Mouse (Mus musculus): ENCODE results near the gene Gck. TPM values are rescaled to one million over a fixed set of nuclear protein-coding genes. Genes with fewer than 3 reads are reported as not detected.

Gck gene
- total RNA-seq, 2 experiments from 2014 or later = 2.4 to 3.3 TPM

DNA sequence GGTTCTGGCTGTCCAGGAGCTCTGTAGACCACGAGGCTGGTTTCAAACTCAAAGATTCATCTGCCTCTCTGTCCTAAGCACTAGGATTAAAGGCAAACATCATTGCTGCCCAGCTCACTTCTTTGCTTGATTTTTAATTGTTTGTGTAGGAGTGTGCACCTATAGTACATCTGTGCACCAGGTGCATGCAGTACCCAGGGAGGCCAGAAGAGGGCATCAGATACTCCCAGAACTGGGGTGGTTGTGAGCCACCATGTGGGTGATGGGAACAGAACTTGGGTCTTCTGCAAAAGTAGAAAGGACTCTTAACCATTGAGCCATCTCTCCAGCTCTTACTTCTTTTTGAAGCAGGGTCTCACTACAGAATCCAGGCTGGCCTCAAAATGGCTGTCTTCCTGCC, 91.2 kb downstream of the Gck start:
- Histone ChIP-seq H3K27ac (no peak overlapping the region), H3K4me3 (no peak overlapping the region)
- no peak for DNase-seq (ENCODE audit: low spot score in 2 of 2)
- TF ChIP-seq CTCF (conservative IDR thresholded peaks at IDR 0.05) = peak; percentile 51

DNA sequence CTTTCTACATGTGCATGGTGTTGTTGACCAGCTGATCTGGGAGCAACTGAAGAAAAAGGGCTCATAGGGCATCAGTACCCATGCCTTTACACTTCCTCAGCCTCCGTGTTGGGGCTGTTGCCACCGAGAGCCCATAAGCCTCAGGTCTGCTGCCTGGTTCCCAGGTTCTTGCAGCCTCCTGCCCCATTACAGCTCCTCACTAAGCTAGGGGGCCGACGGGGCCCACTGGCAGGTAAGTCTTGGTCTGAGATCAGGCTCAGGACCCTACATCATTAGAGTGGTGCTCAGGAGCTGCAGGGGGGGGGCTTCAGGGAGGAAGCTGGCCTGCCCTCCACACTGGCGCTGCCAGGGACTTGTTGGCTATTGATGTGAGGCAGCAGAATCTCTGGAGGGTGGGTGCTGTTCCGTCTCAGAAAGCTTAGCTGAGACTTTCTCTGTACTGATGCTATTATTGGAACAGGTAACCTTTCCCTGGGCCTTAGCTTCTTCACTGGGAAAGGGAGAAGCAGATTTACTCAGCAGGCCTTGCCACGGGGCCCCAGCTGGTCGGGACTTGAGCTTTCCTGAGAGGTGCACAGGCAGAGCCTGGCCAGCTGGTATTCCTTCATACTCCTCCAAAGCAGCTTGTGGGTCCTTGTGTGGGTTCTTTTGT, 93.3 kb downstream of the Gck start:
- Histone ChIP-seq H3K4me3 (no peak overlapping the region), H3K27ac (peak overlapping the region; percentile 74)
- no peak for TF ChIP-seq CTCF (conservative IDR thresholded peaks at IDR 0.05)
- no peak for DNase-seq (ENCODE audit: low spot score in 2 of 2)

DNA sequence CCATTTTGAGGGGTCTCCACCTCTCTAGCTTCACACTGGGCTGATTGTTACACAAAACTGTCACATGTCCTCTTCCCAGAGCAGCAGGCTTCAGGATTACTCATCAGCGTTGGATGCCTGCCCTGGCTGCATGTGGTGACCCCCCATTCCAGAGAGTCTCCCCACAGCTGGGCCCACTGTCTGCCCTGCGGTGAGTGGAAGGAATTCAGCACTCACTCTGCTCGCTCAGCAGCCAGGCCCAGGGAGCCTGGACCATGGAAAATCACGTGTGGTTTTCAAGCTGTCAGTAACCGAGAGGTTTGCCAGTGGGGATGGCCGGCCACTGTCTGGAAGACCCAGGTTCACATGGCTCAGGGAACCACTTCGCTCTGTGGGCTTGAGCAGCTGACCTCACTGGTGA, 94.0 kb downstream of the Gck start:
- no peak; the same call in 1 of the 2 replicates for TF ChIP-seq CTCF (conservative IDR thresholded peaks at IDR 0.05)
- Histone ChIP-seq H3K4me3 (no peak overlapping the region), H3K27ac (peak overlapping the region; percentile 74)
- DNase-seq (ENCODE audit: low spot score in 2 of 2) = peak; percentile 52 to 58

DNA sequence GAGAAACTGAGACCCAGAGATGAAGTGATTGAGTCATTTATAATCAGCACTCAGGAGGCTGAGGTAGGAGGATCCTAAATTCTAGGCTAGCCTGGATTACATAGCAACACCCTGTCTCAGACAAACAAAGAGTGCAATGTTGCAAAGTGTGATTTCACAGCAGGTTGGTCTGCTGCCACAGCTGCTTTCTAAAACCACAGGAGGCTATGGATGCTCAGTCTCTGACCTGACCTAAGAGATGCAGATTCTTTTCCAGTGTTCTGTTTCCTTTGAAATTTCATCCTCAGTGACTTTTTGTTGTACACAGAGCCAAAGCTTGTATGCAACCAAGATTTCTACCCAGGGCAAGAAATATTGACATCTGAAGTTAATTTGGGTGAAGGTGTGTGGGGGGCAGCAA, 94.4 kb downstream of the Gck start:
- no peak for DNase-seq (ENCODE audit: low spot score in 2 of 2)
- no peak overlapping the region for H3K4me3 ChIP-seq
- H3K27ac ChIP-seq = peak overlapping the region; percentile 74; the same call in 1 of the 2 replicates
- no peak for TF ChIP-seq CTCF (conservative IDR thresholded peaks at IDR 0.05)

DNA sequence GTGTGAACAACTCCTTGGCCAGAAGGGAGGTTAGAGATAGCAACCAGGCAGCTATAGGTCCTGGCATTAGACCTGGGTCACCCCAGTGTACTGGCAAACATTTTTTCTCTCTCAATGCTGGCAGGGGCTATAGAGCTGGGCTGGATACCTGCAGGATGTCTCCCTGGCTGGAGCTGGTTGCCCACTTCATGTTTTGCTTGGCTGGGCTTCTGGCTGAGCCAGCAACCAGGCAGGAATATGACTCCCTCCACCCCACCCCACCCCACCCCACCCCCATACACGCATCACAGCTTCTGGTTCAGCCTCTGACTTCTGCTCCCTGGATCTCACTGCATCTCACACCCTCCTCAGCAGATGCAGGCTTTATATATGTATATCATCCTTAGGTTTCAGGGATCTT, 97.6 kb downstream of the Gck start:
- H3K4me3 ChIP-seq = no peak overlapping the region
- H3K27ac ChIP-seq = no peak overlapping the region
- TF ChIP-seq CTCF (conservative IDR thresholded peaks at IDR 0.05) = no peak
- DNase-seq (ENCODE audit: low spot score in 2 of 2) = no peak

DNA sequence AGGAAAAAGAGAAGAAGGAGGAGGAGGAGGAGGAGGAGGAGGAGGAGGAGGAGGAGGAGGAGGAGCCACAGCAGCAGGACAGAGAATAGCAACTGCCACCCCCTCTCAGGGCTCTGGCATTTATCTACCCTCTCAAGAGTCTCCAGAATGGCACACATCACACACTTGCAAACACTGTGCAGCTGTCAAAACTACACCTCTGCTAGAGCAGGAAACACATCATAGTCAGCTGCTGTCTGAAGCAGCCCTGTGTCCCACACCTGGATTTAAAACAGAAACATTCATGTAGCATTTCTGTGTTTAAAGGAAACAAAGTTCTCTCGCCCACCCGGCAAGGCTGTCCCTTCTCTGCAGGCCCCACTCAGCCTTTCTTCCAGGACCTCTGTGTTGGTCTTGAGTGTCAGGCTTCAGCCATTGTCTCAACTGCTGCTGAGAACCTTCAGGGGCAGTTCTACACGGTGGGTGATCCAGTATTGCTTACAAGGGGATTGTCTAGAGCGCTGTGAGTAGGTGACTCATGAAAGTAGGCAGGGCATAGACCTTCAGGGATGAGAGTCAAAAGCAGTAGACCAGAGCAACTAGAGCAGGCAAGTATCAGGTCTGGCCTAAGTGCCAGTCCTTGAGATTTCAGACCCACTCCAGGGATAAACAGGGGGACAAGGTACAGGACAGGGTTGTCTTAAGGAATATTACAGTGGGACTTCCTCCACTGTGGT, 98.7 kb downstream of the Gck start:
- no peak for DNase-seq (ENCODE audit: low spot score in 2 of 2)
- no peak overlapping the region for H3K27ac ChIP-seq
- H3K4me3 ChIP-seq = no peak overlapping the region
- no peak for TF ChIP-seq CTCF (conservative IDR thresholded peaks at IDR 0.05)

Other genes with a start within 250 kb of the Gck start
- 10 to 100 TPM; 57.3 to 61.4 TPM for gene Mrps24, start 234.4 kb downstream of the Gck start, total RNA-seq (2021)
- gene Urgcp, start 187.7 kb downstream of the Gck start, total RNA-seq (2021) = 10 to 100 TPM; 65.3 to 67.2 TPM
- gene Dbnl, start 161.6 kb downstream of the Gck start, total RNA-seq (2021) = 10 to 100 TPM; 74.6 to 80.0 TPM
- gene Pgam2, start 146.3 kb downstream of the Gck start, total RNA-seq (2021) = 10 to 100 TPM; 14.7 to 16.2 TPM
- gene Polm, start 112.1 kb downstream of the Gck start, total RNA-seq (2021) = 10 to 100 TPM; 14.1 to 15.5 TPM
- gene Aebp1, start 88.1 kb downstream of the Gck start, total RNA-seq (2021) = 1 to 10 TPM; 6.2 to 9.1 TPM
- 10 to 100 TPM; 19.8 to 23.2 TPM for gene Pold2, start 71.8 kb downstream of the Gck start, total RNA-seq (2021)
- not detected for gene Myl7, start 51.3 kb downstream of the Gck start, total RNA-seq (2021)
- gene Ykt6, start 5.6 kb upstream of the Gck start, total RNA-seq (2021) = 10 to 100 TPM; 63.4 to 71.4 TPM
- gene Camk2b, start 116.3 kb upstream of the Gck start, total RNA-seq (2021) = 1,000 to 10,000 TPM; 1,149 to 1,215 TPM
- gene A730071L15Rik, start 249.9 kb upstream of the Gck start, total RNA-seq (2021) = under 1 TPM in 1 of 2 experiments, not detected in 1; 0.31 TPM

Data from layer of hippocampus, adult 2 months (tissue).